Mouse (Mus musculus) midbrain, embryonic 14.5 days (tissue): ENCODE results near the gene Ppp1r3g. TPM values are rescaled to one million over a fixed set of nuclear protein-coding genes. Genes with fewer than 3 reads are reported as not detected.

ENCODE experiments used
- ATAC-seq: fragments of 200-750 bp; cut with Nextera tagmentation; 2 replicates; pipeline ENCODE4 v1.8.0; 2017; ENCODE audit warnings: moderate number of reproducible peaks, moderate library complexity; ENCODE audit not compliant: low FRiP score, low TSS enrichment
- DNase-seq: peaks from one replicate; pipeline ENCODE4 v3.0.0-alpha.2; 2015
- H3K27ac ChIP-seq: fragments of 300-500 bp; sonication (generic); replicated peaks from 2 replicates; pipeline ENCODE4 v1.5.1; 2014; ENCODE audit warnings: mild to moderate bottlenecking, low read depth, low read length, moderate library complexity
- H3K27me3 ChIP-seq: fragments of 300-500 bp; sonication (generic); 2 replicates; pipeline ENCODE4 v1.6.1; 2014; ENCODE audit warnings: low read length, control low read depth, mixed read lengths; ENCODE audit not compliant: control insufficient read depth, insufficient read depth
- H3K36me3 ChIP-seq: fragments of 300-500 bp; sonication (generic); 2 replicates; pipeline ENCODE4 v1.6.1; 2014; ENCODE audit warnings: low read length, control low read depth; ENCODE audit not compliant: control insufficient read depth, insufficient read depth
- H3K4me1 ChIP-seq: fragments of 300-500 bp; sonication (generic); 2 replicates; pipeline ENCODE4 v1.6.1; 2014; ENCODE audit warnings: mild to moderate bottlenecking, antibody characterized with exemption, low read length, control low read depth; ENCODE audit not compliant: control insufficient read depth, insufficient read depth
- H3K4me2 ChIP-seq: fragments of 300-500 bp; sonication (generic); 2 replicates; pipeline ENCODE4 v1.6.1; 2014; ENCODE audit warnings: mild to moderate bottlenecking, low read length, moderate library complexity
- H3K4me3 ChIP-seq: fragments of 300-500 bp; sonication (generic); replicated peaks from 2 replicates; pipeline ENCODE4 v1.5.1; 2014; ENCODE audit warnings: low read depth, low read length
- H3K9ac ChIP-seq: fragments of 300-500 bp; sonication (generic); replicated peaks from 2 replicates; pipeline ENCODE4 v1.6.1; 2014; ENCODE audit warnings: mild to moderate bottlenecking, low read length, moderate library complexity
- H3K9me3 ChIP-seq: fragments of 300-500 bp; sonication (generic); 2 replicates; pipeline ENCODE4 v1.6.1; 2016; ENCODE audit warnings: low read length, control low read depth, mixed read lengths; ENCODE audit not compliant: control insufficient read depth
- WGBS: fragments of 180-500 bp; shearing (Covaris S2); extraction: QIAGEN DNeasy Blood & Tissue Kit; methylation state at CpG from one replicate; pipeline ENCODE4 v1.1.7; 2014; 5-methylcytosine and 5-hydroxymethylcytosine counted together
- polyA plus RNA-seq: library from polyadenylated mRNA; unstranded; fragments of >200 nt; fragmentation: Nextera tagmentation; extraction: Ambion mirVana; gene quantifications from 2 replicates; pipeline ENCODE4 v1.2.1, GENCODE M21; 2014

The Ppp1r3g gene
- polyA plus RNA-seq, 1 experiment from 2014 or later, result 0.14 TPM

DNA sequence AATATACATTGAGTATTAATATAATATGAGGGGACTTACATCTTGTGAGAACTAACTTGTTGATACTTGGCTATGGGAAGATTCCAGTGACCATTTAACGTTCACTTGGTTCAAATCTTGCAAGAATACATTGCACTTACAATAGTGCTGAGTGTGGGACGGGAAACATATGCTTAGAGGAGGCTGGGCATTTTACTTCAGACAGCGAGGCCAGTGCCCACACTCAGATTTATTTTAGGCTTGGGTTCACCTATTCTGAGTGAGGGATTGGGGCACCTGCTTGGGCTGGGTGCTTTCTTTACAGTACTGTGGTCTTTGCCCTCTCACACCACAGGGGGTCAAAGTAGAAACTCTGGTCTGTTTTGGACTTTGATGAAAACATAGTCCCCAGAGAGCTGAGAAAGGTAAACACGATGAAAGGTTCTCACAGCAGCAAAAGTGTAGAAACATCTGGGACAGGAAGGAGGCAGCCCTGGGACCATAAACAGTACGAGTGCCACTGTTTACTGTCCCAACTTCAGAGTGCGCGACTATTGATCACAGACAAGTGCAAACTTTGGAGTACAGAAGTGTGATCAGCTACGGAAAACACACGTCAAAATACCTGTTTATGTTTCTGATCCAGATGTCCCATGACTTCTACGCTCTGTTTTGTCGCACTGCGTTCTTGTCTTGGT is 890 bp downstream of the Ppp1r3g start:
- Histone ChIP-seq H3K4me3 (no peak overlapping the region), H3K27me3 (no peaks in the 10 kb centered on the region), H3K4me2 (no peak overlapping the region), H3K9me3 (no peaks in the 10 kb centered on the region), H3K9ac (no peak overlapping the region), H3K4me1 (no peaks in the 10 kb centered on the region), H3K27ac (no peak overlapping the region), H3K36me3 (no peaks in the 10 kb centered on the region)
- no peak for ATAC-seq
- WGBS, result 85% methylated on average over 12 of the region's 12 CpGs
- DNase-seq, result no peak

DNA sequence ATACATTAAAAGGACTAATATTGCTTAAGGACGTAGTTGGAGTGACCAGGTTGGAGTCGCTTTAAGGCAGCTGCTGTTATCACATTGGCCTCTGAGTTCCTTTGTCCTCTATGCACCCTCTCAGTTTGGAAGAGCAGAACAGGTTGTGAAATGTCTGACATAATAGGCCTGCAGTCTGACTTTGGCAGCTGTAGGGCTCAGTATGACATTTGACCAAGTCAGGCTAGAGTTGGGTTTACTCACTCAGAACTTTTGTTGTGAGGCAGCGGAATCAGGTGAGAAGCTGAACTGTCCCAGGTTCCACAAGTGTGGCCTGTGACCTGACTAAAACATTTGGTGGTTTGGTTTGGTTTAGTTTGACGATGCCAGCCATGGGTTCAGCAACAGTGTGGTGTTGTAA is 4.9 kb downstream of the Ppp1r3g start:
- 94% methylated on average over 4 of the region's 4 CpGs for WGBS
- peaks cover 17% of the 10 kb centered on the region for H3K27me3 ChIP-seq
- DNase-seq, result no peak
- H3K36me3 ChIP-seq, result no peaks in the 10 kb centered on the region
- no peak overlapping the region for H3K27ac ChIP-seq
- H3K9me3 ChIP-seq, result no peaks in the 10 kb centered on the region
- no peak overlapping the region for H3K4me3 ChIP-seq
- H3K4me1 ChIP-seq, result no peaks in the 10 kb centered on the region
- H3K9ac ChIP-seq, result no peak overlapping the region
- ATAC-seq, result no peak
- H3K4me2 ChIP-seq, result no peak overlapping the region

- ATAC-seq, result no peak
- peak; percentile 11 for DNase-seq
- Histone ChIP-seq H3K36me3 (no peaks in the 10 kb centered on the region), H3K4me3 (peak overlapping the region; percentile 59), H3K4me1 (0 out of 2 replicates have a peak, but pooled peaks cover 6% of the 10 kb centered on the region), H3K9ac (no peak overlapping the region; the same call in 1 of the 2 replicates), H3K4me2 (peak overlapping the region; percentile 100), H3K27ac (no peak overlapping the region), H3K9me3 (no peaks in the 10 kb centered on the region), H3K27me3 (peaks cover 25% of the 10 kb centered on the region)
- 2% methylated on average over 15 of the region's 15 CpGs for WGBS
These were observed 9.1 kb downstream of the Ppp1r3g start for GRCm38 (mm10) chr13:35967690-35968089.

DNA sequence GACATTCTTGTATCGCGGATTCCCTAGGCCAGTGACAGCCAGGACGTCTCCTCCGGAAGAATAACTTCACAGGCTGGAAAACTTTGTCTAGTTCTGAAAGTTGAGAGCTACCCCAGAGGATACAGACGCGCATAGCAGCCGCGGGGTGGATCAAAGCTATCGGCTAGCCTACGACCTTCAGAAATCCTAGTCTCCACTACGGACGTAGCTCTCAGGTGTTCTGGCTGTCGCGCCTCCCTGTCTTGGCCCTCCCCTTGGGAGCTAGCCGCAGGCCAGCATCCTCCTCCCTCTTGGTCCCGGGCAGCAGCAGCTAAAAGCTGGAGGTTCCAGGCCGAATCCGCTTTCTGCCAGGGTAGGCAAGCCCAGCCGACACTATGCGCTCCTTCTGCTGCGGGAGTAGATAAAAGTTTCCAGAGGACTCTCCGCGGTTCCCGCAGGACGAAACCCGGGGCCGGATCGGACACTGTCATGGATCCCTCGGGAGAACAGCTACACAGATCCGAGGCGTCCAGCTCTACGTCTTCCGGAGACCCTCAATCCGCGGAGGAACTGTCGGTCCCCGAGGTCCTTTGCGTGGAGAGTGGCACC is 9.6 kb downstream of the Ppp1r3g start:
- no peaks in the 10 kb centered on the region for H3K36me3 ChIP-seq
- H3K27me3 ChIP-seq, result peaks cover 25% of the 10 kb centered on the region
- H3K27ac ChIP-seq, result no peak overlapping the region
- H3K4me2 ChIP-seq, result peak overlapping the region; percentile 100
- no peaks in the 10 kb centered on the region for H3K9me3 ChIP-seq
- H3K4me3 ChIP-seq, result peak overlapping the region; percentile 59
- under 1% methylated on average over 38 of the region's 38 CpGs for WGBS
- ATAC-seq (peak; percentile 51), DNase-seq (peak; percentile 51)
- peak overlapping the region; percentile 48 for H3K9ac ChIP-seq
- 0 out of 2 replicates have a peak, but pooled peaks cover 6% of the 10 kb centered on the region for H3K4me1 ChIP-seq

DNA sequence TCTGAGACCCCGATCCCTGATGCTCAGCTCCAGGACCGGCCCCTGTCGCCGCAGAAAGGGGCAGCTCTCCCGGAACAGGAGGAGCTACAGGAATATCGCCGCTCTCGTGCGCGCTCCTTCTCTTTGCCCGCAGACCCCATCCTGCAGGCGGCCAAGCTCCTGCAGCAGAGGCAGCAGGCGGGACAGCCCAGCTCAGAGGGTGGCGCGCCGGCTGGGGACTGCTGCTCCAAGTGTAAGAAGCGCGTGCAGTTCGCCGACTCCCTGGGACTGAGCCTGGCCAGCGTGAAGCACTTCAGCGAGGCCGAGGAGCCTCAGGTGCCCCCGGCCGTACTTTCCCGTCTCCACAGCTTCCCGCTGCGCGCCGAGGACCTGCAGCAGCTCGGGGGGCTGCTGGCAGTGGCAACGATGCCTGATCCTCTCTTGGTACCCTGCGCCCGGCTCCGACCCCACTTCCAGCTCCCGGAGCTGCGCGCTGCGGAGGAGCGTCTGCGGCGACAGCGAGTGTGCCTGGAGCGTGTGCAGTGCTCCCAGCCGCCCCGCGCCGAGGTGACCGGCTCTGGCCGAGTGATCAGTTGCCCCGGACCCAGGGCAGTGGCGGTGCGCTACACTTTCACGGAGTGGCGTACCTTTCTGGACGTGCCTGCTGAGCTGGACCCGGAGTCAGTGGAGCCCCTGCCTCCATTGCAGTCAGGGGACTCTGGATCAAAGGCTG is 10.2 kb downstream of the Ppp1r3g start:
- Histone ChIP-seq H3K4me2 (peak overlapping the region; percentile 100), H3K36me3 (no peaks in the 10 kb centered on the region), H3K27ac (no peak overlapping the region), H3K4me3 (peak overlapping the region; percentile 59), H3K4me1 (0 out of 2 replicates have a peak, but pooled peaks cover 6% of the 10 kb centered on the region), H3K27me3 (peaks cover 25% of the 10 kb centered on the region), H3K9ac (peak overlapping the region; percentile 48), H3K9me3 (no peaks in the 10 kb centered on the region)
- ATAC-seq (peak; percentile 67), DNase-seq (peak; percentile 70)
- WGBS, result under 1% methylated on average over 57 of the region's 57 CpGs

DNA sequence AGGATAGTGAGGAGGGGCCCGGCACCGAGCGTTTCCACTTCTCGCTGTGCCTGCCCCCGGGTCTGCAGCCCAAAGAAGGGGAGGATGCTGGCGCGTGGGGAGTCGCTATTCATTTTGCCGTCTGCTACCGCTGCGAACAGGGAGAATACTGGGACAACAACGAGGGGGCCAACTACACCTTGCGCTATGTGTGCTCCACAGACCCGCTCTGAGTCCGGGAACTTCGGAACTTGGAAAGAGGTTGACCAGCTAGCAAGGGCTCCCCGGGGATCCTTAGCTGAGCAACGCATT is 10.7 kb downstream of the Ppp1r3g start:
- ATAC-seq, result 0 out of 2 replicates have a peak, but pooled peaks have one; percentile 7
- H3K36me3 ChIP-seq, result no peaks in the 10 kb centered on the region
- H3K27ac ChIP-seq, result no peak overlapping the region
- DNase-seq, result peak; percentile 54
- peak overlapping the region; percentile 59 for H3K4me3 ChIP-seq
- no peaks in the 10 kb centered on the region for H3K9me3 ChIP-seq
- peaks cover 25% of the 10 kb centered on the region for H3K27me3 ChIP-seq
- H3K4me2 ChIP-seq, result peak overlapping the region; percentile 100
- under 1% methylated on average over 18 of the region's 18 CpGs for WGBS
- H3K4me1 ChIP-seq, result 0 out of 2 replicates have a peak, but pooled peaks cover 6% of the 10 kb centered on the region
- peak overlapping the region; percentile 48 for H3K9ac ChIP-seq

DNA sequence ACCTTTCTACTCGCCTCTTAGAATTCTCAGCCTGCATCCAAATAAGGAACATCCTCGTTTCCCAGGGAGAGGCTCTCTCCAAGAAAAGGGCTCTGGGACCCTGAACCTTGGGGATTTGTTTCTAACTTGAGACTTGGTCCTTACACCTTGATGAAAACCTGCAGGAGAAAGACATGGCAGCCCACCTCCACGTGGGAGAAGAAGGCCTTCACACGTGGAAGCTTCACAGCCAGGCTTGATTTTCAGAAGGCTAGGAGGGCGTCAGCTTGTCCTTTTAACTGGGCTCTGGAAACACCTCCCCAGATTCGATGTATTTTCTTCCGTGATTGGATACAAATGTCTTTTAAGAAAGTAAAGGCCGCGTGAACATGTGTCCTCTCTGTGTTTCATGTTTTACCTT is 11.2 kb downstream of the Ppp1r3g start:
- H3K9me3 ChIP-seq, result no peaks in the 10 kb centered on the region
- no peak overlapping the region for H3K27ac ChIP-seq
- 0 out of 2 replicates have a peak overlapping the region, but pooled peaks have one; percentile 23 for H3K9ac ChIP-seq
- ATAC-seq, result no peak
- 28% methylated on average over 9 of the region's 9 CpGs for WGBS
- 0 out of 2 replicates have a peak, but pooled peaks cover 6% of the 10 kb centered on the region for H3K4me1 ChIP-seq
- no peak for DNase-seq
- peak overlapping the region; percentile 59 for H3K4me3 ChIP-seq
- H3K27me3 ChIP-seq, result peaks cover 25% of the 10 kb centered on the region
- no peaks in the 10 kb centered on the region for H3K36me3 ChIP-seq
- peak overlapping the region; percentile 100 for H3K4me2 ChIP-seq

- H3K4me3 ChIP-seq, result no peak overlapping the region
- no peak for DNase-seq
- H3K9ac ChIP-seq, result no peak overlapping the region
- H3K27ac ChIP-seq, result no peak overlapping the region
- H3K36me3 ChIP-seq, result peaks cover 13% of the 10 kb centered on the region; the same call in 1 of the 2 replicates
- WGBS, result 88% methylated on average over 7 of the region's 7 CpGs
- 0 out of 2 replicates have a peak, but pooled peaks cover 4% of the 10 kb centered on the region for H3K4me1 ChIP-seq
- ATAC-seq, result no peak
- no peak overlapping the region for H3K4me2 ChIP-seq
- H3K9me3 ChIP-seq, result no peaks in the 10 kb centered on the region
- no peaks in the 10 kb centered on the region for H3K27me3 ChIP-seq
These were observed 18.3 kb downstream of the Ppp1r3g start for GRCm38 (mm10) chr13:35976912-35977311.
